Mouse (Mus musculus): Measurements from ENCODE around the gene Dip2b. TPM values are rescaled to one million over a fixed set of nuclear protein-coding genes. Genes with fewer than 3 reads are reported as not detected.
A peak's percentile ranks its signal among the peaks of the same experiment; 100 is the strongest.

Gene Dip2b
- polyA plus RNA-seq, 1 experiment: 7.1 TPM

- Histone ChIP-seq H3K27ac (ENCODE audit: control insufficient read depth, insufficient read depth, low read depth, low read length, poor library complexity) (peak overlapping the region; percentile 62; the same call in 1 of the 2 replicates), H3K4me3 (replicated peaks; ENCODE audit: control insufficient read depth, low read depth, low read length) (no peak overlapping the region), H3K4me1 (ENCODE audit: control insufficient read depth, insufficient read depth, low read length) (peaks cover 8% of the 10 kb centered on the region)
- TF ChIP-seq CTCF (IDR thresholded peaks at IDR 0.05; ENCODE audit: control insufficient read depth, insufficient read depth, low read length) (no peak), POLR2A (IDR thresholded peaks at IDR 0.05; ENCODE audit: borderline replicate concordance, control insufficient read depth, low read depth, low read length) (no peak)
- WGBS: 20% methylated on average over 10 of the region's 10 CpGs
These were observed 3.0 kb downstream of the Dip2b start for GRCm38 (mm10) chr15:100041267-100042047.

GRCm38 (mm10) chr15:100042048-100042400 is 3.6 kb downstream of the Dip2b start:
- TF ChIP-seq POLR2A (IDR thresholded peaks at IDR 0.05; ENCODE audit: borderline replicate concordance, control insufficient read depth, low read depth, low read length) (no peak), CTCF (IDR thresholded peaks at IDR 0.05; ENCODE audit: control insufficient read depth, insufficient read depth, low read length) (no peak)
- WGBS: 46% methylated on average over 9 of the region's 9 CpGs
- H3K4me1 ChIP-seq (ENCODE audit: control insufficient read depth, insufficient read depth, low read length): peaks cover 8% of the 10 kb centered on the region
- peak overlapping the region; percentile 61 for H3K27ac ChIP-seq (ENCODE audit: control insufficient read depth, insufficient read depth, low read depth, low read length, poor library complexity)
- no peak overlapping the region for H3K4me3 ChIP-seq (replicated peaks; ENCODE audit: control insufficient read depth, low read depth, low read length)

DNA sequence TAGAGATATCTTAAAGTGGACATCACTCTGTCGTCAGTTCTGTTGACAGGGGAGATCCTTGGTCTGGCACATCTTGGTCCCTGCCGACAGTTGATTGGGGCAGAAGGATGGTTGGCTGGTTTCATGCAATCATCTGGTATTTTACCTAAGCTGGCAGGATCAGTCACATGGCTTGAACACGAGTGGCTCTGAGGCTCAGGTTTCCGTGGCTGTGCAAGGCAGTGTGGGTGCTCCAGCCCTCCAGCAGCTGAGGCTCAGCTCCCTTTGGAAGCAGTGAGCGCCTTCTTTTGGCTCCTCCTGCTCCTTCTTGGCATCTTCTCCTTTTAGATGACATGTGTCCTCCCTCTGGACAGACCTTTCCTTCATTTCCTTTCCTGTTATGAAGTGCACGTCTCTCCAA is 7.1 kb downstream of the Dip2b start:
- no peak for TF ChIP-seq POLR2A (IDR thresholded peaks at IDR 0.05; ENCODE audit: borderline replicate concordance, control insufficient read depth, low read depth, low read length)
- TF ChIP-seq CTCF (IDR thresholded peaks at IDR 0.05; ENCODE audit: control insufficient read depth, insufficient read depth, low read length): no peak
- no peak overlapping the region for H3K4me3 ChIP-seq (replicated peaks; ENCODE audit: control insufficient read depth, low read depth, low read length)
- H3K27ac ChIP-seq (ENCODE audit: control insufficient read depth, insufficient read depth, low read depth, low read length, poor library complexity): no peak overlapping the region
- H3K4me1 ChIP-seq (ENCODE audit: control insufficient read depth, insufficient read depth, low read length): peaks cover 8% of the 10 kb centered on the region
- 67% methylated on average over 6 of the region's 6 CpGs for WGBS

DNA sequence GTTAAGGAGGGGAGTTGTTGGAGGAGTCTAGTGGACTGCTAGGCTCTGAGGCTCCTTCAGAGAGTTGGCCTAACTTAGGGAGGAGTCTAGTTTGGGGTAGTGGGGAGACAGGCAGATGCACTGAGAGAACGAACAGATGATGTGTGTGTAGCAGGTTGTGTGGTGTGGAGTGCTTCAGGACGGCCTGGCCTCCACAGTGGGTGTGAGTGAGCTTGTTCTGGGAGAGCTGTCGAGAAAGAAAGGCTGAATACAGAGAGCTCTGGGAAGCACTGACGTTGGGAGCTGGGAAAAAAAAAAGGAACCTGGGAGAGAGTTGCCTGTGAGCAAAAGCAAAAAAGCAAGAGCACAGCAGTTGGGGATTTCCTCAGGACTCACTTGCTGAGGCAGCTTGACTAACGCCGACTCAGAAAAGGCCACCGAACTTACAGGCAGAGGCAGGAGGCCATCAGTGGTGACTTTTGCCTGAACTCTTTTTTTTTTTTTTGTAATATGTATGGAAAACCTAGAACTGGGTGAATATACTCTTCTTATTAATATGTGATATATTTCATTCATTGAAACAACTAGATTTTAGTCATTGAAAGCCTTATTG is 11.1 kb downstream of the Dip2b start:
- 76% methylated on average over 7 of the region's 7 CpGs for WGBS

DNA sequence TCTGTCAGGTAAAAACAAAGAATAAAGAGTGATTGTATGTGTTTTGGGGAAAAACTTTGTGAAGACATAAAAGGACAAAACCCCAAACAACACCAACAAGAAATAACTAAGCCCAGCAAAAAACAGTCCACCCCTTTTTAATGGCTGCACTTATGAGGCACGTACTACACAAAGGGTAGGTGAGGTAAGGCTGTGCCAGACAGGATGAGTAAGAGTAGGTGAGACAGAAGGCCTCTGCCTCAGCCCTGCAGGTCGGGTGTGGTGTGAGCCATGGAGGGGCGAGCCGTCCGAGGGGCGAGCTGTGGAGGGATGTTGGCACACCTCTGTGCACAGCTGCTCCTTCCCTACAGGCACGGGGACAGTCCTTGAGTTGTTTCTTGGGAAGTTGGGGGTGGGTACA is 12.5 kb downstream of the Dip2b start:
- 84% methylated on average over 7 of the region's 7 CpGs for WGBS
- no peaks in the 10 kb centered on the region; the same call in 1 of the 2 replicates for H3K4me1 ChIP-seq (ENCODE audit: control insufficient read depth, insufficient read depth, low read length)
- no peak overlapping the region for H3K27ac ChIP-seq (ENCODE audit: control insufficient read depth, insufficient read depth, low read depth, low read length, poor library complexity)
- no peak overlapping the region for H3K4me3 ChIP-seq (replicated peaks; ENCODE audit: control insufficient read depth, low read depth, low read length)
- TF ChIP-seq CTCF (IDR thresholded peaks at IDR 0.05; ENCODE audit: control insufficient read depth, insufficient read depth, low read length): no peak
- no peak for TF ChIP-seq POLR2A (IDR thresholded peaks at IDR 0.05; ENCODE audit: borderline replicate concordance, control insufficient read depth, low read depth, low read length)

More for the DNA sequence above, 11.1 kb downstream of the Dip2b start:
- H3K4me3 ChIP-seq (replicated peaks; ENCODE audit: control insufficient read depth, low read depth, low read length): no peak overlapping the region
- H3K4me1 ChIP-seq (ENCODE audit: control insufficient read depth, insufficient read depth, low read length): no peaks in the 10 kb centered on the region; the same call in none of the 2 replicates
- H3K27ac ChIP-seq (ENCODE audit: control insufficient read depth, insufficient read depth, low read depth, low read length, poor library complexity): no peak overlapping the region
- TF ChIP-seq CTCF (IDR thresholded peaks at IDR 0.05; ENCODE audit: control insufficient read depth, insufficient read depth, low read length) (no peak), POLR2A (IDR thresholded peaks at IDR 0.05; ENCODE audit: borderline replicate concordance, control insufficient read depth, low read depth, low read length) (no peak)

GRCm38 (mm10) chr15:100052726-100053125 is 14.3 kb downstream of the Dip2b start:
- Histone ChIP-seq H3K27ac (ENCODE audit: control insufficient read depth, insufficient read depth, low read depth, low read length, poor library complexity) (no peak overlapping the region), H3K4me3 (replicated peaks; ENCODE audit: control insufficient read depth, low read depth, low read length) (no peak overlapping the region), H3K4me1 (ENCODE audit: control insufficient read depth, insufficient read depth, low read length) (peaks cover 1% of the 10 kb centered on the region; the same call in 1 of the 2 replicates)
- 87% methylated on average over 3 of the region's 3 CpGs for WGBS
- TF ChIP-seq POLR2A (IDR thresholded peaks at IDR 0.05; ENCODE audit: borderline replicate concordance, control insufficient read depth, low read depth, low read length) (no peak), CTCF (IDR thresholded peaks at IDR 0.05; ENCODE audit: control insufficient read depth, insufficient read depth, low read length) (no peak)

- Histone ChIP-seq H3K27ac (ENCODE audit: control insufficient read depth, insufficient read depth, low read depth, low read length, poor library complexity) (no peak overlapping the region), H3K4me3 (replicated peaks; ENCODE audit: control insufficient read depth, low read depth, low read length) (no peak overlapping the region), H3K4me1 (ENCODE audit: control insufficient read depth, insufficient read depth, low read length) (peaks cover 5% of the 10 kb centered on the region; the same call in 1 of the 2 replicates)
- WGBS: 87% methylated on average over 7 of the region's 7 CpGs
- TF ChIP-seq POLR2A (IDR thresholded peaks at IDR 0.05; ENCODE audit: borderline replicate concordance, control insufficient read depth, low read depth, low read length) (no peak), CTCF (IDR thresholded peaks at IDR 0.05; ENCODE audit: control insufficient read depth, insufficient read depth, low read length) (no peak)
These were observed 18.0 kb downstream of the Dip2b start for GRCm38 (mm10) chr15:100056397-100056908.

GRCm38 (mm10) chr15:100057698-100058097 is 19.2 kb downstream of the Dip2b start:
- no peak overlapping the region for H3K4me3 ChIP-seq (replicated peaks; ENCODE audit: control insufficient read depth, low read depth, low read length)
- H3K27ac ChIP-seq (ENCODE audit: control insufficient read depth, insufficient read depth, low read depth, low read length, poor library complexity): no peak overlapping the region
- H3K4me1 ChIP-seq (ENCODE audit: control insufficient read depth, insufficient read depth, low read length): peaks cover 5% of the 10 kb centered on the region; the same call in 1 of the 2 replicates
- TF ChIP-seq POLR2A (IDR thresholded peaks at IDR 0.05; ENCODE audit: borderline replicate concordance, control insufficient read depth, low read depth, low read length): no peak
- no peak for TF ChIP-seq CTCF (IDR thresholded peaks at IDR 0.05; ENCODE audit: control insufficient read depth, insufficient read depth, low read length)
- WGBS: 71% methylated on average over 3 of the region's 3 CpGs
